Mouse (Mus musculus): Measurements from ENCODE around the gene Kcnq4.

DNA sequence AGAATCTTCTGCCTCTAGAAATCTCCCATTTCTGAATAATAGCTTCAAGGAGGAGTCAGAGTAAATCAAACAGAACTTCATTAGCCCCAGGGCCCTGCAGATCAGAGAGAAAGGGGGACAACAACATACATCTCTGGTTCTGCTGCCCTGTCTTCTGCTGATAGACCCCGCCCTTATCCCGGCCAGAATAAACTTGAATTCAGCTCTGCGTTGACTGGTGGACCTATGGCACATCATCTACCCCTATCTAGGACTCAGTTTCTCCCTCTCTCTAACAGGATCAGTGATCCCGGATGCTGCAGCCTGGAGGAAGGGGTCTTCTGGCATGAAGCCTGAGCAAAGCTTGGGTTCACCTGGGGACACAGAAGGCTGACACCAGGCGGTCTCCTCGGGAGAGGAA is 17.8 kb downstream of the Kcnq4 start:
- TF ChIP-seq CTCF (IDR thresholded peaks at IDR 0.05) (no peak), EP300 (IDR thresholded peaks at IDR 0.05) (no peak)
